Mouse (Mus musculus) G1E (cell line): ENCODE measurements around the gene Arid3a. TPM values are rescaled to one million over a fixed set of nuclear protein-coding genes. Genes with fewer than 3 reads are reported as not detected.
A peak's percentile ranks its signal among the peaks of the same experiment; 100 is the strongest.
"Not testable (repeated sequence)": the region's sequence is repeated elsewhere in the genome, so short reads cannot be mapped to it uniquely, and the experiment has no call there.

Experiments
- ATAC-seq: 2 replicates; pipeline ENCODE4 v1.8.0; 2016; ENCODE audit warnings: mild to moderate bottlenecking; ENCODE audit not compliant: insufficient number of reproducible peaks, poor library complexity, low FRiP score, severe bottlenecking; ENCODE audit errors: extremely low read depth
- DNase-seq: peaks from one replicate; pipeline ENCODE4 v3.0.0; 2012; ENCODE audit warnings: low spot score
- H3K27me3 ChIP-seq: 2 replicates; pipeline ENCODE4 v1.6.1; 2012; ENCODE audit warnings: mild to moderate bottlenecking, low read length, inconsistent platforms; ENCODE audit not compliant: insufficient read depth
- H3K36me3 ChIP-seq: replicated peaks from 2 replicates; pipeline ENCODE3; 2012; ENCODE audit warnings: mild to moderate bottlenecking, inconsistent platforms
- H3K4me1 ChIP-seq: 2 replicates; pipeline ENCODE4 v1.6.1; 2012; ENCODE audit warnings: low read depth, low read length, inconsistent platforms, mixed read lengths; ENCODE audit not compliant: insufficient read depth
- H3K4me3 ChIP-seq: 2 replicates; pipeline ENCODE4 v1.5.1; 2012; ENCODE audit warnings: low read depth, mild to moderate bottlenecking, inconsistent platforms, low read length, moderate library complexity, mixed read lengths
- H3K9me3 ChIP-seq: replicated peaks from 2 replicates; pipeline ENCODE4 v1.6.1; 2012; ENCODE audit warnings: inconsistent platforms
- CTCF ChIP-seq: IDR thresholded peaks from 2 replicates; pipeline ENCODE4 v1.5.1; 2012; ENCODE audit warnings: low read depth, low read length, inconsistent platforms, mixed read lengths
- GATA1 ChIP-seq: IDR thresholded peaks from 2 replicates; pipeline ENCODE4 v1.6.1; 2012; ENCODE audit warnings: borderline replicate concordance, low read length, inconsistent platforms, mixed read lengths
- GATA2 ChIP-seq: IDR thresholded peaks from 2 replicates; pipeline ENCODE4 v1.6.1; 2012; ENCODE audit warnings: low read depth, low read length, inconsistent platforms, borderline replicate concordance
- POLR2AphosphoS5 ChIP-seq: IDR thresholded peaks from 2 replicates; pipeline ENCODE4 v1.6.1; 2012; ENCODE audit warnings: low read depth, low read length, inconsistent platforms; ENCODE audit not compliant: insufficient replicate concordance
- TAL1 ChIP-seq: conservative IDR thresholded peaks from 2 replicates; pipeline ENCODE4 v1.6.1; 2012; ENCODE audit warnings: low read depth, low read length, inconsistent platforms, mixed read lengths
- polyA plus RNA-seq: library from polyadenylated mRNA; stranded (reverse); fragments of >175 nt; gene quantifications from 2 replicates; pipeline ENCODE4 v1.2.3, GENCODE M21; 2012
- total RNA-seq, 2 experiments: library from RNA; stranded (forward) in 1 of 2; stranded (reverse) in 1 of 2; fragments of 200-1000 nt in 1 of 2; fragments of >200 nt in 1 of 2; fragmentation: Nextera tagmentation in 1 of 2; gene quantifications; 2 replicates each; pipeline ENCODE4 v1.2.3; 2014 to 2017

The Arid3a gene
- total and polyA plus RNA-seq, 3 experiments = 32.8 to 164 (median 35.4) TPM

DNA sequence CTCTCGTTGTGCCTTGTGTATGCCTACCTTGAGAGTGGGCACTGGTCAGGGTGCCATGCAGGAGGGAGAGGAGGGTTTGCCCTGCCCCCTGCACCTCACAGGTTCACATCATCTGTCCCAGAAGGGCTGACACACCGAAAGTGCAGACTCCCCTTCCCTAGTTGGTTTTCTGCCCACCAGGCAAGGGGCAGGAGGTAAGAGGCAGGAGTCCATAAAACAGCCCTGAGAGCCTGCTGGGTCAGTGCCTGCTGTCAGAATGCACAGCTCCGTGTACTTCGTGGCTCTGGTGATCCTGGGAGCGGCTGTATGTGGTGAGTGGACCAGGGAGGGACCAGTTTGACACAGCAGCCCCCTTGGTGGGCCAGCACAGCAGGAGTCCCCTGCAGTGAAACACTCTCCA lies 36.2 kb upstream of the Arid3a start, which contains the start of gene Cfd:
Cfd (plus strand) TSS at position 184 of the 400 bp plus-strand sequence.
- TF ChIP-seq GATA2 = no peak
- no peak for TF ChIP-seq POLR2AphosphoS5
- TF ChIP-seq GATA1 = no peak
- ATAC-seq = no peak

DNA sequence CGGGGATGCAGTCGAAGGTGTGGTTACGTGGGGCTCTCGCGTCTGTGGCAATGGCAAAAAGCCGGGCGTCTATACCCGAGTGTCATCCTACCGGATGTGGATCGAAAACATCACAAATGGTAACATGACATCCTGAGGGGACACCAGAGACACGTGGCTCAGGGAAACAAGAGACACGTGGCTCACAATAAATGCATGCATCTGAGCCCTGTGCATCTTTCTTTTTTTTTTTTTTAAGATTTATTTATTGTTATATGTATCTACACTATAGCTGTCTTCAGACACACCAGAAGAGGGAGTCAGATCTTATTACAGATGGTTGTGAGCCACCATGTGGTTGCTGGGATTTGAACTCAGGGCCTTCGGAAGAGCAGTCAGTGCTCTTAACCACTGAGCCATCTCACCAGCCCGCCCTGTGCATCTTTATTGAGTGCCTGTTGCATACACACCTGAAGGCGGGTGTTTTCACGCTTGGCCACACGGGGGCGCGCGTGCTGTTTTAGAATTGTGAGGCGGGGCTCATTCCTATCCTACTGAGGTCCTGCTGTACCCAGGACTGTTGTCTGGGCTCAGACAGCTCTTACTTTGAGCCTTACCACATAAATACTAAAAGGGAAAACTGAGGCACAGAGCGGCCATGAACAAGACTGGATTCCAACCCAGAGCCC lies 34.3 kb upstream of the Arid3a start:
- peaks cover 21% of the 10 kb centered on the region for H3K4me1 ChIP-seq
- TF ChIP-seq CTCF = peak; percentile 56
- DNase-seq = peak; percentile 58

More for the DNA sequence above, 36.2 kb upstream of the Arid3a start, which contains the start of gene Cfd:
- peaks cover 47% of the 10 kb centered on the region for H3K27me3 ChIP-seq
- no peak for DNase-seq
- peaks cover 22% of the 10 kb centered on the region for H3K36me3 ChIP-seq
- H3K9me3 ChIP-seq = no peaks in the 10 kb centered on the region
- H3K4me3 ChIP-seq = no peak within 1 kb of the TSS
- H3K4me1 ChIP-seq = peaks cover 12% of the 10 kb centered on the region

DNA sequence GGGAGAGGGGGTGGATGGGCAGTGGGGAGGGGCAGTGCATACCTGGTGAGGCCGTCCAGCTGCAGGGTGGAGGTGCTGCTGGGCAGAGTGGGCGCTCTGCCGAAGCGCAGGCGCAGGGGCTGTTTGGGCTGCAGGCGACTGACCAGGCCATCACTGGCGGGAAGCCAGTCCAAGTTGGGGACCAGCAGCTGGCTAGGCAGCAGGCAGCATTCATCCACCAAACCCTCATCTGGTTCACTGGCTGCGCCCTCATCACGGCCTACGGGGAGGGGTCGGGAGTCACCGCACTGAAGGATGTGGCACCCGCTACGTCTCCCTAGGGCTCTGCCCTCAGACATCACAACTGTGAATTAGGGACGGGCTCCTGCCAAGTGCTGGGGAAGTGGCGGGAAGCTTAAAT lies 30.5 kb upstream of the Arid3a start:
- H3K4me3 ChIP-seq = no peak overlapping the region; the same call in 1 of the 2 replicates
- no peaks in the 10 kb centered on the region for H3K9me3 ChIP-seq
- H3K36me3 ChIP-seq = peaks cover 76% of the 10 kb centered on the region
- peaks cover 32% of the 10 kb centered on the region for H3K4me1 ChIP-seq
- no peak for DNase-seq
- peaks cover 10% of the 10 kb centered on the region; the same call in 1 of the 2 replicates for H3K27me3 ChIP-seq
- no peak for ATAC-seq
- no peak for TF ChIP-seq POLR2AphosphoS5
- TF ChIP-seq GATA1 = no peak
- TF ChIP-seq GATA2 = no peak
- no peak for TF ChIP-seq TAL1
- no peak for TF ChIP-seq CTCF

More for the DNA sequence above, 34.3 kb upstream of the Arid3a start:
- not testable (repeated sequence) for ATAC-seq, H3K9me3 ChIP-seq, H3K4me3 ChIP-seq
- Histone ChIP-seq H3K36me3 (peaks cover 41% of the 10 kb centered on the region), H3K27me3 (peaks cover 35% of the 10 kb centered on the region)

DNA sequence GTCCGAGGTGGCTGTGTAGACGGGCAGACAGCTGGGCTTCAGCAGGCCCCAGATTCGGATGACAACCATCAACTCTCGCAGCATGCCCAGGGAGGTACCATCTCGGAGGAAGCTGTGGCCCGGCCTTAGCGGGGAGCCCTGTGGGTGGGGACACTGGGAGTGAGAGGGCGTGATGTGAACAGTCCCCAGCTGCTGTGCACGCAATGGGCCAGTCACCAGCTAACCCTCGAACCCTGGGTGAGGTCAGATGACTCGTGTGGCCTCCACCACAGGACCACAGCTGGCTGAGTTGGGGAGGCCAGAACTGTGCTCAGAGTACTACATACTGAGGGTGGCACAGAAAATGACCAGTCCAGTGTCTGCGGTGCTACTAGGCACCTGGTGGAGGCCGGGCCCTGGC lies 30.0 kb upstream of the Arid3a start:
- Histone ChIP-seq H3K9me3 (no peaks in the 10 kb centered on the region), H3K4me3 (no peak overlapping the region), H3K4me1 (peaks cover 32% of the 10 kb centered on the region), H3K27me3 (peaks cover 5% of the 10 kb centered on the region; the same call in 1 of the 2 replicates), H3K36me3 (peaks cover 81% of the 10 kb centered on the region)
- DNase-seq (no peak), ATAC-seq (no peak)
- TF ChIP-seq GATA1 (no peak), POLR2AphosphoS5 (no peak), GATA2 (no peak), TAL1 (no peak), CTCF (no peak)

DNA sequence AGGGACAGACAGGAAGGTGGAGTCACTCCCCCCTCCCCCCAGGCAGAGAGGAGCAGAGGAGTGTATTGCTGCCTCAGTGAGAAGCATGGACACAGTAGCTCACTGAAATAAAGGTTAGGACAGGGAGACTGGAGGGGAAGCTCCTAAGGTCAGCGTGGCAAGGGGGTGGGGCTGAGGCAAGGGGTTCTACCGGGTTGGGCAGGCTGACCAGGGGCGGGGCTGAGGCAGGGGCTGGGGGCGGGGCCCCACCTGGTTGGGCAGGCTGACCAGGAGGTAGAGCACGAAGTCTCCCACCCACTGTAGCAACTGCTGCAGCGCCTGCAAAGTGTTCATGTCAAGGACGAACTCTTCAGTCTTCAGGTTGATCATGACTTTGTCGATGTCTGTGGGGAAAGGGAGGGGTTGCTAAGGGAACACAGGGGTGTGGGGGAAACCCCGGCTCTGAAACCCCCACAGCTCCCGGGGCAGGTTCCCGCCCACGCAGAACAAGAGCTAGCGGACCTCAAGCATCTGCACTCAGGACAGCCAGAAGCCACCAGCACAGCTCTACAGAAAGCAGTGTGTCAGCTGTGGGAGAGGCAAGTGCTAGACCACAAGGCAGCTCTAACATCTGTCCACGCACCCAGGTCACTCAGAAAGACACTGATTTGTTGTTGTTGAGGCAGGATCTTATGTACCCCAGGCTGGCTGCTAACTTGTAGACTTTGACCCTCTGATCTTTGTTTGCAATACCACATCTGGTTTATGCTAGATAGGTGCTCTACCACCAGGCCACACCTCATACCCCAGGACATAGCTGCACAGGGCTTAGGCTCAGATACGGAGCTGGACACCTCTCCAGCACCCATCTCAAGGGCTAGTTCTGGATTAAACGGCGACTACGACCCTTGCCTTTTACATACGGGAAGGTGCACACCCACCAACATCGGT lies 29.3 kb upstream of the Arid3a start:
- Histone ChIP-seq H3K4me3 (no peak overlapping the region), H3K9me3 (no peaks in the 10 kb centered on the region), H3K27me3 (no peaks in the 10 kb centered on the region; the same call in 1 of the 2 replicates), H3K4me1 (peaks cover 29% of the 10 kb centered on the region), H3K36me3 (peaks cover 88% of the 10 kb centered on the region)
- no peak for ATAC-seq
- no peak for DNase-seq
- TF ChIP-seq CTCF = no peak
- TF ChIP-seq POLR2AphosphoS5 = no peak
- TF ChIP-seq TAL1 = no peak
- no peak for TF ChIP-seq GATA1
- no peak for TF ChIP-seq GATA2

DNA sequence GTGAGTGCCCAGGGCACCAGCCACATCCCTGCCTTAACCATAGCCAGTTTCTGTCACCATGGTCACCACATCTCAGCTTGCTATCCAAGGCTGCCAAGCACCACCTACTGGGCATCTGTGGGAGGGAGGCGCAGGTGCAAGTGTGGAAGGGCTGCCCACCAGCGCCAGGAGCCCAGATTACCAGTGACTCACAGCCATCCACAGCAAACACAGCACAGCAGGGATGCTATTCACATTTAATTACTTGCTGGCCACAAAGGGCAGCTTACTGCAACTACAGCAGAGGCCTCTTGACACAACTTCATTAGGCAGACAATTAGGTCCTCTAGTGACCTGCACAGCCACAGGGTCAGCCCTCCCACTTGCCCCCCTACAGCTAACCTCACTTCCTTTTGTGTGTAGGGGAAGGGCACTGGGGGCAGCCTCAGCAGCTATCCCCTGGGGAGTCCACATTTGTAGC lies 25.9 kb upstream of the Arid3a start:
- ATAC-seq = no peak

More for the DNA sequence above, 25.9 kb upstream of the Arid3a start:
- Histone ChIP-seq H3K9me3 (no peaks in the 10 kb centered on the region), H3K27me3 (no peaks in the 10 kb centered on the region; the same call in 1 of the 2 replicates), H3K4me3 (no peak overlapping the region), H3K4me1 (peaks cover 29% of the 10 kb centered on the region), H3K36me3 (peaks cover 92% of the 10 kb centered on the region)
- TF ChIP-seq GATA1 (no peak), GATA2 (no peak), CTCF (no peak), POLR2AphosphoS5 (no peak), TAL1 (no peak)
- DNase-seq = no peak
